ENCODE assay signal across 8 mouse cellular contexts in genomic region chr11:84179954-84180598, GRCm38 (mm10). TPM values are rescaled to one million over a fixed set of nuclear protein-coding genes. Genes with fewer than 3 reads are reported as not detected.
DNase-seq lines count a peak whose midpoint lies in the region; ATAC-seq and TF ChIP-seq lines count a peak whose summit lies in the region.

No protein-coding gene starts in this region.

- no peak for TF ChIP-seq CTCF in cerebellum, adult 2 months (IDR thresholded peaks at IDR 0.05; ENCODE audit: borderline replicate concordance, insufficient read depth, low read depth, low read length)

- under 1% methylated on average over 41 of the region's 44 CpGs for WGBS in cerebellum, adult 2 months
- whole genome bisulfite sequencing in hindbrain, embryonic 14.5 days, result under 1% methylated on average over 42 of the region's 44 CpGs

- no peak for TF ChIP-seq POLR2A in cerebellum, adult 2 months (IDR thresholded peaks at IDR 0.05; ENCODE audit: borderline replicate concordance, insufficient read depth, low read length)

- peak; percentile 62 for DNase-seq in MEL-GATA-1-ER (ENCODE audit: extremely low read depth, low read depth)
- peak; percentile 69 to 77 for DNase-seq in cerebellum, adult 2 months
- peak; percentile 38 to 63 for DNase-seq in frontal cortex, adult 2 months (ENCODE audit: extremely low spot score in 1 of 2, low spot score in 1 of 2)
- DNase-seq in hindbrain, embryonic 14.5 days (ENCODE audit: low spot score), result peak; percentile 65
- peak; percentile 73 for DNase-seq in layer of hippocampus, postnatal 36 days
- peak; percentile 65 for DNase-seq in lung, postnatal 25 days (ENCODE audit: low spot score)
- DNase-seq in retina, adult 2 months (ENCODE audit: low read depth, low spot score), result peak; percentile 33
- peak; percentile 66 to 70 for DNase-seq in thymus, postnatal 36 days

- peak overlapping the region; percentile 69 for H3K4me2 ChIP-seq in hindbrain, embryonic 14.5 days (replicated peaks)

- H3K27ac ChIP-seq in cerebellum, adult 2 months (ENCODE audit: insufficient read depth, low read length), result peak overlapping the region; percentile 2; the same call in 1 of the 2 replicates
- peak overlapping the region; percentile 90 for H3K27ac ChIP-seq in hindbrain, embryonic 14.5 days

- H3K36me3 ChIP-seq in hindbrain, embryonic 14.5 days (replicated peaks; ENCODE audit: control insufficient read depth, insufficient read depth), result no peaks in the 10 kb centered on the region

- H3K4me1 ChIP-seq in cerebellum, adult 2 months (ENCODE audit: control insufficient read depth, insufficient read depth, low read length), result no peaks in the 10 kb centered on the region; the same call in 1 of the 2 replicates
- H3K4me1 ChIP-seq in hindbrain, embryonic 14.5 days (replicated peaks; ENCODE audit: control insufficient read depth, insufficient read depth, low read length), result peaks cover 21% of the 10 kb centered on the region

- peak overlapping the region; percentile 85 for H3K9ac ChIP-seq in hindbrain, embryonic 14.5 days

- no peaks in the 10 kb centered on the region for H3K9me3 ChIP-seq in hindbrain, embryonic 14.5 days (ENCODE audit: control insufficient read depth, low read length)

- H3K27me3 ChIP-seq in cerebellum, adult 2 months (ENCODE audit: control insufficient read depth, insufficient read depth, low read length), result no peaks in the 10 kb centered on the region
- no peaks in the 10 kb centered on the region for H3K27me3 ChIP-seq in hindbrain, embryonic 14.5 days (ENCODE audit: control insufficient read depth, insufficient read depth, low read length)

- ATAC-seq in hindbrain, embryonic 14.5 days (ENCODE audit: low FRiP score), result peak; percentile 66

- peak overlapping the region; percentile 89 for H3K4me3 ChIP-seq in cerebellum, adult 2 months (replicated peaks; ENCODE audit: insufficient read depth, low read depth, low read length)
- H3K4me3 ChIP-seq in hindbrain, embryonic 14.5 days (replicated peaks; ENCODE audit: low read length), result peak overlapping the region; percentile 82

RNA-seq across cellular contexts. Expression of gene Gm11437, which starts 12.8 kb away (rescaled TPM):
- not detected in 2 replicates for polyA plus RNA-seq in cerebellum, adult 2 months (2012; rRNA removed)
- not detected in 2 replicates for polyA plus RNA-seq in frontal cortex, adult 2 months (2012; rRNA removed)
- polyA plus RNA-seq in hindbrain, embryonic 14.5 days (2014; fragmentation: Nextera tagmentation; extraction: Ambion mirVana), result 0.17 TPM in 1 of 2 replicates, not detected in the other
- not detected for total RNA-seq in layer of hippocampus, postnatal 36 days (2021)

RNA-seq across cellular contexts. Expression of gene Acaca, which starts 50.6 kb away (rescaled TPM):
- 27.4 and 29.2 TPM in 2 replicates for polyA plus RNA-seq in cerebellum, adult 2 months (2012; rRNA removed)
- 23.0 and 26.9 TPM in 2 replicates for polyA plus RNA-seq in frontal cortex, adult 2 months (2012; rRNA removed)
- polyA plus RNA-seq in hindbrain, embryonic 14.5 days (2014; fragmentation: Nextera tagmentation; extraction: Ambion mirVana), result 36.2 and 40.7 TPM in 2 replicates
- total RNA-seq in layer of hippocampus, postnatal 36 days (2021), result 10 to 100 TPM; 71.1 to 73.3 TPM

RNA-seq across cellular contexts. Expression of gene Tada2a, which starts 50.7 kb away (rescaled TPM):
- polyA plus RNA-seq in cerebellum, adult 2 months (2012; rRNA removed), result 39.2 and 46.6 TPM in 2 replicates
- 43.7 and 49.9 TPM in 2 replicates for polyA plus RNA-seq in frontal cortex, adult 2 months (2012; rRNA removed)
- 27.6 and 28.1 TPM in 2 replicates for polyA plus RNA-seq in hindbrain, embryonic 14.5 days (2014; fragmentation: Nextera tagmentation; extraction: Ambion mirVana)
- 10 to 100 TPM; 28.6 to 32.9 TPM for total RNA-seq in layer of hippocampus, postnatal 36 days (2021)

Comparison
In these comparisons a context has a peak if more than half of its experiments do, and no peak if none do; other contexts are left out.
1. Peak in every context shown above with its lines: DNase-seq, ATAC-seq, H3K4me3 ChIP-seq and H3K27ac ChIP-seq.